Mouse (Mus musculus): ENCODE measurements around the gene Ltbp1.
A peak's percentile ranks its signal among the peaks of the same experiment; 100 is the strongest.

Gene Ltbp1

GRCm38 (mm10) chr17:75180301-75180700 is 174.9 kb downstream of the Ltbp1 start:
- DNase-seq, result no peak

- peak; percentile 56 for DNase-seq
Observed at GRCm38 (mm10) chr17:75180956-75181588, 175.7 kb downstream of the Ltbp1 start.

- no peak for DNase-seq
Observed at GRCm38 (mm10) chr17:75182319-75183001, 177.1 kb downstream of the Ltbp1 start.

DNA sequence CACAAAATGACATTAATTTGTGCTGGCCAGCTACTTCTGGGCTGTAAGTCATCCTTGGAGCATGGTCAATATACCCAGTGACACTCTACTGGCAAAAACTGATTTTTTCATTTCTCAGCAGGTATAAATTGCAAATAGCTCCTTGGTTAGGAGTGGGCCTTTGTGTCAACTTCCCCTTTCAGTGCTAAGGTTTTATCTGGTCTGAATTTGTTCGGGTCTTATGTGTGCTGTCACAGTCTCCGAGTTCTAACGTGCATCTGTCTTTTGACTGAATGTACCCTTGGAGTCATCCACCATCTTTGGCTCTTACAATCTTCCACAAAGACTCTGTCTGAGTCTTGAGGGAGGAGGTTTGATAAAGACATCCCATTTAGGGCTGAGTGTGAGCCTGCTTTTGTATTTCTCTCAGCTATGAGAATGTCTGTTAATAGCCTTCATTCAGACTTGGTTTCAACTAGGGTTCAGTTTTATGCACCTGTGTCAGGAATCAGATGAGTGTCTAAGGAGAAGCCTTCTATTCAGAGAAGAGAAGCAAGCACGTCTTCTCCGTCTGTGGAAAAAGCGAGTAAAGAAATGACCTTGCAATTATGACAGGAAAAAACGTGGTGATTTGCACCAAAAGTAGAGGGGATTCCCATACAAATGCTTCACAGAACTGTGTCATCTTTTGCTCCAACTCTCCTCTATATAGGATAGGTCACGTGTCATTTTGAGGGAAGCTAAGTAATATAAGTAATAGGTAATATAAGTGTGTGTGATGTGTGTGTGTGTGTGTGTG is 181.6 kb downstream of the Ltbp1 start:
- no peak for DNase-seq

- no peak for DNase-seq
Observed at GRCm38 (mm10) chr17:75196952-75197351, 191.6 kb downstream of the Ltbp1 start.

DNA sequence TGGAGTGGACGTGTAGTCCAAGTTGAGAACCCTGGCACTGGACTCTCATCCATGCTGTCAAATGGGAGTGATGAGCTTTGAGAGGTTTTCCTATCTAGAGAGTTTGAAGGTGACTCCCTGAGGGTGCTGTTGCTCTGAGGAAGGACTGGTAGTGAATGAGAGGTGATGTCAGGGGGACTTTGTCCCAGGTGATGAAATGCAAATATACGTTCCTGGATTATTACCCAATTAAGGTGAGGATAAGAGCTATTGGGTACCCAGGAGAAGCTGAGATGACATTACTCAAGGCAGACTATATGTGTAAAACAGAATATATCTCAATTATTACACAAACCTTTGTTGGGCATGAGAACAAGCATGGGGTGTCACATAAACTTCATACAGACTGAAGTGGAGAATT is 193.4 kb downstream of the Ltbp1 start:
- DNase-seq, result no peak

DNA sequence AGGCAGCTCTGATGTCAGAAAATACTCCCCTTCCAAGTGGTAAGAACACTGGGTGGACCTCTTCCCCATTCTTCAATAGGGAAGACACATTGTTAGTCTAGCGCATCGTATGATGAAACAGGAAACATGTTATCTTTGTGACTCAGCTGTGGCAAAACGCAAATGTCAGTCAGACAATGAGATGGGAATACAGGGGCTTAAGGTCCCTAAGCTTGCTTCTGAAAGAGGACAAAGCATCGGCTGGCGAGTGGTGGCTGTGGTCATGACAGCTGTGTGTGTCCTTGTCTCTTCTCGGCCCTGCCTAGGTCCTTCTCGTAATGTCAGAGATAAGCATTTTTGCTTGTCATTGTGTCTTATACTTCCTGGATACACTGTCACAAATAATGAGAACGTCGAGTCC is 194.3 kb downstream of the Ltbp1 start:
- DNase-seq, result peak; percentile 12

DNA sequence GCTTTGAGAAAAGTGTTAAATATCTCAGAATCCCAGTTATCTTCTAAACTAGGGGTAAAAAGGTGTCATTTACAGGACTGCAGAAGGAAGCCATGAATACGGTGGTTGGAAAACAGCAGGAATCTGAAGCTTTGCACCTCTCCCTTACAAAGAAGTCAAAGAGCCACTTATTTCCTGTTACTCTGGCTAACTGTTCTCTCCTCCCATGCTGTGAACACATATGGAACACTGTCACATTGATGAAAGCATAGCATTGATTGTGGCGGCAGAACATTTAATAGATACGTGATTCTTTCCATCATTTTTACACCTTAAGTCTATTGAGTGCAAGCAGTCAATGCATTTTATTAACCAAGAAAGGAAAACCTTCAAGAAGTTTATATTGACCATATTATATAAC is 196.9 kb downstream of the Ltbp1 start:
- DNase-seq, result no peak

- DNase-seq, result no peak
Observed at GRCm38 (mm10) chr17:75204065-75204464, 198.7 kb downstream of the Ltbp1 start.

- DNase-seq, result no peak
Observed at GRCm38 (mm10) chr17:75206281-75206680, 200.9 kb downstream of the Ltbp1 start.

DNA sequence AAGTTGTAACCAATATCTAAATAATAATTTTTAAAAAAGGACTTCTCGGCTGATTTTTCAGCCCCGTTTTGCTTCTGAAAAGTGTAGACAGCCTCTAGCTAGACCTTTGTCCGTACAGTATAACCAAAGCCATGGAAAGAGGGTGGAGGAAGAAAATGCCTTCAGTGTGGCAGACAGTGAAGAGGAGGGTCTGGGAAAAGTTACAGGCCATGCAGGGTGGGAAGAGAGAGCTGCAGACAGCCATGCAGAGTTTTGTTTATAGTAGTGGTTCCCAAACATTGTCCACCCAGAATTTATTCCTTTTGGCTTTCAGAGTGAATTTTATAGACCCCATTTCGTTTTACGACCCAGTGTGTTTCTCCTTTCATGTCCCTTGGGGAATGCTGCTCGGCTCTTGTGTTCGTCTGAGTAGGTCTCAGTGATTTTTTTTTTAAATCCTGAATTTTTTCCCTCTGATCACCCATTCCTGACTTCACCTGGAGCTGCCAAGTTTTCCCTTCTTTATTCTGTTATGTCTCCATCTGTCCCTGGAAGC is 202.9 kb downstream of the Ltbp1 start:
- DNase-seq, result no peak

GRCm38 (mm10) chr17:75210526-75210925 is 205.2 kb downstream of the Ltbp1 start:
- DNase-seq, result no peak

GRCm38 (mm10) chr17:75216362-75216761 is 211.0 kb downstream of the Ltbp1 start:
- no peak for DNase-seq

- DNase-seq, result no peak
Observed at GRCm38 (mm10) chr17:75218700-75219099, 213.3 kb downstream of the Ltbp1 start.

GRCm38 (mm10) chr17:75228321-75228720 is 223.0 kb downstream of the Ltbp1 start:
- no peak for DNase-seq

DNA sequence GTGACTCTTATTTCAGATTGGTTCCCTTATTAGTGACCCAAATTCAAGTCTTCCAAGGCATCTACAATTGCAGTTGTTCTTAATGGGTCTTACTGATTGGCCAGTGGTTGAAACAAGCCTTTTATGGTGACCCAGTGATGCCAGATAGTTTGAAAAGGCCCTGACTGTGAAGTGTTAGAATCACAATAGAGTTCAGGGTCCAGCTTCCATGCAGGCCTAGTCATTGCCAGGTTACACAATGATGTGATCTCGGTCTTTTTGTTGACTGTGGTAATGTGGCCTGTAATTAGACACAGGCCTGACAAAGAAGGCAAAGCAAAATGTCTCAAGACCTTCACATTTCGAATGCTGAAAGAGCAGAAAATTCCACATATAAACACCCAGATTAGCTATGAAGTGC is 227.8 kb downstream of the Ltbp1 start:
- no peak for DNase-seq

DNA sequence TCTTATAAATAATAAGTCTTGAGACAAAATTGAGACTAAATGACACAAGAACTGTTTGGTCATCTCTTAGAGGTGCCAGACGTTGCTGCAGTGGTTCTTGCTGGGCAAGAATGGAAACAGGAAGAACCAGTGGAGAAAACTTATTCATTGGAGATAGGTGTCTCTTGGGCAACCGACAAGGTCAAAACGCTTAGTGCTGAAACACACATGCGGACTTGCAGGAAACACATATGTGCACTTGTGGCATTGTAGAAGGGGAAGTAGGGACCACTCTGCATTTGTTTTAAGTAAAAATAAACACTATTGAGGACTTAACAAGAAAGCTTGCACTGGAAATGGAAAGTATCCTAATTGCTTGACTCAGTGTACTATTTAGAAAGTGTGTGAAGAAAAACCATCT is 228.6 kb downstream of the Ltbp1 start:
- DNase-seq, result no peak

GRCm38 (mm10) chr17:75235781-75236180 is 230.4 kb downstream of the Ltbp1 start:
- peak; percentile 32 for DNase-seq

GRCm38 (mm10) chr17:75236543-75236942 is 231.2 kb downstream of the Ltbp1 start:
- no peak for DNase-seq

DNA sequence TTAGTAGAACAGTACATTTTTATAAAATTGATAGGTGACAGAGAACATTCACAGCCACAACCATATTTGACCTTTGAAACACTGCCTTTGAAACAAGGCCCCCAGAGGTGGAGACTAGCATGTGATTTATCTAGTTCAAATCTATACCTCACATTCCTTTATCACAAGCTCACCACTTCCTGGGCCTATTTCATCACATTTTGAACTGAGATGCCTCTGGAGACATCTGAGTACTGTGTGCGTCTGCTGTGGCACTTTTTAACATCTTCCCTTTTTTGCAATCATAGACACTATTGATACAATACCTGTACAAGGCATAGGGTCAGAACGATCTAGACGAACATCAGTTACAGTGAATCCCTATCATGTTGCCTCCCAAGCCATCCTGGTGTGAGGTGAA is 232.1 kb downstream of the Ltbp1 start:
- no peak for DNase-seq

DNA sequence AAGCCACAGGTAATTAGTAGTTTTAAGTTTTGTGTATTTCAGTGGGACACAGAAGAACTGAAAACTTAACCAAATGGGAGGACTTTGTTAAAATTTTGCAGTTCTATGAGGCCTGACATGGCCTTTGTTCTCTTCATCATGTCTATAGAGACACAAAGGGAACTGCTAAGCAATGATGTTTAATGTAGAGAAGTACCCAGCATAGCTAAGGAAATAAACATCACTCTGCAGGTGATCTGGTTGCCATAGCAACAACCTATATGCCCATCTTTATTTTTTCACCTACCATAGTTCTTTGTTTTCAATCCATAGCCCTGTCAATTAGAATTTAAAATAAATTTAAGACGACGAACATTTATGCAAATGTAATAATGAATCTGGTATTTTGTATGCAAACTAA is 233.3 kb downstream of the Ltbp1 start:
- no peak for DNase-seq

- DNase-seq, result no peak
Observed at GRCm38 (mm10) chr17:75239545-75239944, 234.2 kb downstream of the Ltbp1 start.

DNA sequence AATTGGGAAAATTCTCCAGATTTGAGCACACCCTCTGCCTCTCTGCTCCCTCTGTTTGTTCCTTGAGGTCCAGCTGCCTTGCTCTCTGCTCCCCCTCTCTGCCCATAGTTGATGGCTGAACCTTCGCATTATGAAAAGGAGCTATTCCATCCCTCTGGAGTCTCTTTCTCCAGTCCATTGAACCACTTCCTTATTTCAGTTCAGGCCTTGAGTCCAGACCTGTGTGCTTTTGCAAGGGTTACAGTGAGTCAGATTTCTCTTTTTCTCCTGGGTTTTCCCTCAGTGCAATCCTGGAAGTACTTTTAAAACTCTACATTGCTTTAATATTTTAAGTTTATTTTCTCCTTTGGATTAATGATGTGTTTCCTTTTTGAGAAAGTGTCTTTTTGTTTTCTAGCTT is 236.7 kb downstream of the Ltbp1 start:
- no peak for DNase-seq

DNA sequence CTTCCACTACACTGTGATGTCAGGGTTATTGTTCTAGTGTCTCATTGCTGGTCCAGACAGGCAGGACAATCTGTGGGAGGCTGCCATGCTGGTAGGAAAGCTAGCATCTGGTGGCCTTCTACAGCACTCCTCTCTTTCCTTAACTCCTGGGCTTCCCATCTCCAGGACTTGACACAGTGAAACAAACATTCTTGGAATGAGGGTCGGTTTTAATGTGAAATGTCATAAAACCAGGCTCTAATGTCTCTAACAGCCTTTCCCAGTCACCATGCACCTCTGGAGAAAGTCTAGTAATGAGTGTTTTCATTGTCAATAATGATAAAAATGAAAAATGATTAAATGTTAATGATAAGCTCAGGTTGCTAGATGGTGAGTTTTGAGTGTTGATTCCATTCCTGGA is 237.9 kb downstream of the Ltbp1 start:
- peak; percentile 60 for DNase-seq

Data from lung, postnatal 10 days (tissue).